Mouse (Mus musculus): Measurements from ENCODE around the gene Foxo6.

Foxo6 gene

DNA sequence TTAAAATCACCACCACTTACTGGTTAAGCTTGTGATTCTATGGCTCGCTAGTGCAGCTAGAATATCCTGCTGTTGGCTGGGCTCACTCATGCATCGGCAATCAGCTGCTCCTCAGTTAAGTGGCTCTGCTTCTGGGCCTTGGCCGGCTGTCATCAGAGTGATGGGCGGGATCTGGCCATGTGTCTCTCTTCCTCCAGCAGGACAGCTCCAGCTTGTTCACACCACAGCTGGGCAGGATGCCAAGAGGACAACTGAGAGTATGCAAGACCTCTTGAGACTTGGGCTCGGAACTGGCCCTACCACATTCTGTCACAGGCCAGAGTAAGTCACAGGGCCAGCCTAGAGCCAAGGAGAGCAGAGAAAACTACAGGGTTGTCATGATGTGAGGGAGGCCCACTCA, 39.7 kb downstream of the Foxo6 start:
- peak; percentile 96 for DNase-seq (ENCODE audit: low read depth, low spot score)

DNA sequence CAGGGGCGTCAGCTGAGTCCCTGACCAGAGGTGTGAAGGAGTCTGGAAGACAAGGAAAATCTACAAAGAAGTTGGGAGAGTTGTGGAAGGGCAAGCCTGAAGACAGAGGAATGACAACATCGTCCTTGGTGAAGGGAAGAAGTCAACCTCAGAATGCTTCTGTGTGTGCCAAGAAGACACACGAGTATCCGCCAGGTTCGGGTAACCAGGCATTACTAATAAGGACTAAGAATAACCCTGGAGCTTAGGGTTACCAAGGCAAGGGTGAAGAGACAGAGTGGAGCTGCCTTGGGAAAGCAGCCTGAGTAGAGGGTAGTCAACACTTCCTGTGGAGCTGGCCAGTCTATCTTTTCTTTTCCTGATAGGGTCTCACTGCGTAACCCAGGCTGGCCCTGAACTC, 41.1 kb downstream of the Foxo6 start:
- DNase-seq (ENCODE audit: low read depth, low spot score), result peak; percentile 86

DNA sequence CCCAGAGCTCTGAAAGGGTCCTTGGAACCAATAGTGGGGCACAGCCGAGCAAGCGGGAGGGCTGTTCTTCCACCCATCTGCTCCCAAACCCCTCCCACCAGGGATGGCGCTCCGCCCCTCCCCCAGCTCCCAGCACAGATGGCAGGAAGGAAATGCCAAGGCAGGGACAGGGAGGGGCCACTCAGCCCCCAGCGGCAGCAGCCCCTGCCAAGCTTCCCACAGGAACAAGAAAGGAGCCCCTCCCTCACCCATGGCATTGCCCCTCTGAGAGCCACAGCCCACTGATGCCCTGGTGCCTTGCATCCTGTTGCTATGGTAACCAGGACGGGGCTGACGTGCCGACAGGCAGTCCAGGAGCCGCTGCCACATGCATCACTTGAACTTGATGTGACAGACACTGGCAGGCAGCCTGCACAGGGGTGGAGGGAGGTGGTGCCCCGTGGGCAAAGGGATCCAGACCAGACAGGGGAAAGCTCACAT, 44.3 kb downstream of the Foxo6 start:
- DNase-seq (ENCODE audit: low read depth, low spot score), result no peak

DNA sequence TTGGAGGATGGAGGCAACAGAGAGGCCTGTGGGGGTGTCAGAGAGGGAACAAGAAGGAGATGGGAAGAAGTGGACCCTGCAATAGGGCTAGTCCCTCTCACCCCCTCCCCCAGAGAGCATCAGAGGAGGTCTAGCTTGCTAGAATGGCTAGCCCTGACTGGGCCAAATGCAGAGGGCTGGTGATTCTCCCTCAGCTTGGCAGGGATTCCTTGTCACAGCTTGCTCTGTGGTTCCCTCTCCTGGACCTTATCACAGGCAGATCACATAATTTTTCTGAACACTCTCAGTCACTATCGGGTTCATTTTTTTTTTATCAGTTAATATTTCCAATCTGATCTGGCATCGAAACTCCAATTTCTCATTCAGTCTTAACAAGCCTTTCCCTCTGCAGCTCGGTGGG, 46.0 kb downstream of the Foxo6 start:
- DNase-seq (ENCODE audit: low read depth, low spot score), result no peak

DNA sequence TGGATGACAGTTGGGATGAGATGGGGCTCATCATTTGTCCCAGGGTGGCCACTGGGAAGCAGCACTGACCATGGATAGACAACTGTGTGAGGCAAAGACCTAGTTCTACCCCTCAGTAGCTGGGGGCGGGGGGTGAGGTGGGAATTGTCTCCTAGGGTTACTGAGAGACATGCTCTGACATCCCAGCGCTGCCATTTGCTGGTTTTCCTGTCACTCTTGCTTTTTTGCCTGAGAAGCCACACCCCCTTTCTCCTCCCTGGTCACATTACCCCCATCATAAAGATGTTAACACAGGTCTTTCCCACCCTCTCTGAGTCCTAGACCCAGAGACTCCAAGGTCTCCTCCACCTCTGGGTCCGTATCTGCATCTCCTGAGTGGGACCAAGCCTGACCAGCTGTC, 47.7 kb downstream of the Foxo6 start:
- DNase-seq (ENCODE audit: low read depth, low spot score), result no peak

DNA sequence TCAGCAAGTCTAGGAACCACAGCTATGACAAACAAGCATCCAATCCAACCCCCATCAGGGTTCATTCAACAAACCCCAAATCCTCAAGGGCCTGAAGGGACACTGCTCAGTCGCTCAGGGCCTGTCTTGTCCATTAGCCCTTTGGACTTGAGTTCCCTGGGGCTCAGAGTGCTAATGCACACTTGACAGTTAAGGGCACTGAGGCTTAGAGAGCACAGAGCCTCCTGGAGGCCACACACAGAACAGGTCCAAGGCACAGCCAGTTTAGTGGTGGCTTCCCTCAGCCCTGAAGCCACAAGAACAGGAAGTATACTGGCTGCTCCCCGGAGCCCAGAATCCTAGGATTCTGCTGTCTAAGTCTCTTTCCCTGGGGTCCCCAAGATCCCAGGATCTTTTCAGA, 53.9 kb downstream of the Foxo6 start:
- no peak for DNase-seq (ENCODE audit: low read depth, low spot score)

DNA sequence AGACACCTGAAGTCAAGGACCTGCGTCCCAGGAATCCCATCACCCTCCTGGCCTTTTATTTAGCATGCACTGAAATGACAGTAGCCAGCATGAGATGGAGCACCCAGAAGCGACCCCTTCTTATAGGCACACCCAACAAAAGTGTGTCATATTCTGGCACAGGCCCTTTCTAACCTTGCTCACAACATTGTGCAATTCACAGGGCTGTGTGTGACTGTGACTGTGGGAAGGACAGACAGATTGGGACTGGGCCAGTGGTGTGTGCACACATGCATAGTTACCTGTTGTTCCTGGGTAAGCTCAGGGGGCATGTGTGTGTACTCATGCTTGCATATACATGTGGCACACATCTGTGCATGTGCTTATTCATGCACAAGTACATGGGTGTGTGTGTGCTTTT, 54.6 kb downstream of the Foxo6 start:
- no peak for DNase-seq (ENCODE audit: low read depth, low spot score)

DNA sequence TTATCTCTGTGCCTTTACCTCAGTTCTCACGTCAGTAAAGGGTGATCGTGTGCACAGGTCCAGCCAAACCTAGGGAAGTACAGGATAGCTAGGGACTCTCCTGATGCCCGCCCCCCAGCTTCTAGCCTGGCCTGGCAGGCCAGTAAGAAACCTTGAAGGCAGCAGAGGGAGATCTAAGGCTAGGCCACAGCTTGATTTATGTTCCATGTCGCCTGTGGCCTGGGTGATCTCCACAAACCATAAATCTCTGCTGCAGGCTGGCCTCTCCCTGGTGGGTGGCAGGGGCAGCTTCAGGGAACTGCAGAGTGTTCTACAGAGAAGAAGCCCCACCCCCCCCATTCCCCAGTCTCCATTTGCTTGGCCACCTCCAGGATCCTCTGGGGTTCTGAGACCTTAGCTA, 55.2 kb downstream of the Foxo6 start:
- DNase-seq (ENCODE audit: low read depth, low spot score), result no peak

DNA sequence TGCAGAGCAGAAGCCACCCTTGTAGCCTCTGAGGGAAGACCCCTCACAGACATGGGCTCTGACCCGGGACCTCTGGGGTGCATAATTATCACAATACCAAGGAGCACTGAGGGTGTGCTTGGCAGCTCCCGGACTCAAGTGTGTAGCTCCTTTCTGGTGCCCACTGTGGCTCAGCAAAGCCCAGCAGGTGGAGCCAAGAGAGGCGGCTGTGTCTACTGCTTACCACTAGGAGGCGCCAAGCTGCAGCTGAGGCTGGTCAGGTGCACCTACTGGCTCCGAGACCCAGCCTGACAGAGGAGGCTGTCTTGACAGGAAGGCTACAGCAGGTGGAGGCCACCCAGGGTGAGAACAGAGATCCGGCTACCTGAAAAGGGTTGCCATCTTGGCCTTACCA, 56.9 kb downstream of the Foxo6 start:
- peak; percentile 83 for DNase-seq (ENCODE audit: low read depth, low spot score)

DNA sequence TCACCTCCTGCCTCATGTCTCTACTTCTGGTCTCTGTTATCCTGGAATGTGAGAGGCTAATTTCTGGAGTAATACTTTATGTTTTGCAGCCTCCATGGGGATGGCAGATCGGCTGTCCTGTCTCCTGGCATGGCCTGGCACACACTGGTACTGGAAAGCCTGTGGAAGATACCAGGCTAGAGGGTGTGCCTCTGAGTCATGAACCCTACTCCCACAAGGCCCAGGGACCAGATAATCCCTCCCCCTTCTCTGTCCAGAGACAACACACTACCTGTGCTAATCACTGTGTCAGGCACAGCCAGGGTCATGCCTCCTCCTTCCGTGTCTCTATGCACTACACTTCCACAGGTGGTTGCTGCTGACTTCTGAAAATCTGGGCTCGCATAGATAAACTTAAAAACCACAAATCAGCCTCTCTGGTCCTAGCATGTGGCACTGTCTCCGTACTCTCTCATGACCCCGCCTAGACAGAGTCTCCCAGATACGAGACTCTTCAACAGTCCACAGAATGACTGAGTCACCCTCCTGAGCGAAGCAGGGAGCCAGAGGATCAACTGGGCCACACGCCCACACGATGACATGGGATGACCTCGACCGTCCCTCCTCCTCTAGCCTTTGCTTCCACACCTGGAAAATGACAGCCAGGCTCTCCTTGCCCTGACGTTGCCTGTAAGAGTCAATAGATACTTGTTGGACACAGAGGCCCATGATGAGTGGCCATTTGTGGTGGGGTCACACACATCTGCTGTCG, 57.5 kb downstream of the Foxo6 start:
- DNase-seq (ENCODE audit: low read depth, low spot score), result no peak

DNA sequence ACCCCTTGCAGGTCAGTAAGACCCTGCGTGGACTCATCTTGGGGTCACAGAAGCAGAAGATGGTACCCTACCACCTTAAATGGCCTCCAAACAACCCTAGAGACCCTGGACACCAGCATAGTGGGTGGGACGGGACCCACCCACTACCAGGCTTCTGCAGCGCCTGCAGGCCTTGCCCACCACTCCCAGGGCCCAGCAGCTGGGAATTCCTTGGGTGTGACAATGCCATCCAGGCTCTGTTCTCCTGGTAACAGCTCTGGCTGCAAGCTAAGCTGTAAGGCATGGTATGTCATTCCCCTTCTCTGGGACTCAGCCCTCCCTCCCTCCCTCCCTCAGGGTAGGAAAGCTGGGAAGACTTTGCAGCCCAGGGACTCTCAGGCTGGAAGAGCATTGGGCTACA, 58.5 kb downstream of the Foxo6 start:
- DNase-seq (ENCODE audit: low read depth, low spot score), result no peak

DNA sequence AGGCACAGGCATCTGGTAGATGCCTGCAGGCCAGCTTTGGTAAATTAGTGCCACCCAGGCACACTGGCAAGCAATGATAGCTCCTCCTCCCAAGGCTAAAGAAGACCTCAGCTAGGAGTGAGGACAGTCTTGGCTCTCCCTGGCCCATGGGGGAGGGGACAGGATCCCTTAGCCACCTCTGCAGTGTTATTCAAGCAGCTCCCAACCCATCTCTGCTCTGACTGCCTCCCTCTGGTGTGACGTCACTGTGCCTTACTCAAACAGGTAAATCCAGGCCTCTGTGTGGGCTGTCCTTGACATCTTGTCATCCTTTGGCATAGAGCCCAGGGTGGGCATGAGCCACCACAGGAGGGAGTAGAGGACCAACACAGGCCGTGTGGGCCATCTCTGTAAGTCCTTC, 59.9 kb downstream of the Foxo6 start:
- no peak for DNase-seq (ENCODE audit: low read depth, low spot score)

DNA sequence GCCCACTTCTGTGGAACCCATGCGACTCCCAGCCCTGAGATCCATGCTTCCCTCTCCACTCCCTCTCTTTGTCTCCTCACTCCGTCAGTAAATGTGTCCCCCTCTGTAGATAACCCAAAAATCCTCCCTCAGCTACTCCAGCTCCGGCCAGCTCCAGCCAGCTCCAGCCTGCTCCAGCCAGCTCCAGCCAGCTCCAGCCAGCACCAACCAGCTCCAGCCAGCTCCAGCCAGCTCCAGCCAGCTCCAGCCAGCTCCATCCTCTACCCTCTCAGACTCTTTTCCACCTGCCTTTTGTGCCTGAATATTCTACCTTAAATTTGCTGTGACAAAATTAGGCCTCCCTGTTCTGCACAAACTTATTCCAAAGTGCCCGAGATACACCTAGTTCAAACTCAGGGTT, 60.5 kb downstream of the Foxo6 start:
- DNase-seq (ENCODE audit: low read depth, low spot score), result no peak

DNA sequence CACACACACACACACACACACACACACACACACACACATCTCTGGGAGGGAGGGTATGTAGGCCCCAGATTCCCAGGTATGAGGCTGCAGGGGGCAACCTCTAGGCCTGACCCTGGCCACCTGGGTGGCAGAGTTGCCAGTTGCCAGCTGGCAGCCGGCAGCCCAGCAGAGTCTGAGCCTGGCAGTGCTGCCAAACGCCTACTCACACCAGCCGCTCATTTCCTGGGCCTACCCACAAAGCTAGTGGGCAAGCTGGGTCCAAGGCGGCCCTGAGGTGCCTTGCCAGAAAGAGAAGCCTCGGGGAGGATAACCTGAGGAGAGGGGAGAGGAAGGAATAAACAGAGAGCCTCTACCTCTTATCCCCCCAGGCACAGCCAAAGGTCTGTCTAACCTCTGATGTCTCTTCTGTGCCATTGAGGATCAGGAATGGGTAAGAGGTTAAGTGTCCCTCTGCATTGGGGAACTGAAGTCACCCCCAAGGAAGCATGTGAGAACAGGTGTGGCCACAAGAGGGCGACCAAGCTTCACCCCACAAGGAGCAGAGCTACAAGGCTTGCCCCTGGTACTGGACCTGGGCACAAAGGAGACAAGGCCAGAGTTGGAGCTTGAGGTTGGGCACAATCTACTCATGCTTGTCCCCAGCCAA, 61.9 kb downstream of the Foxo6 start:
- DNase-seq (ENCODE audit: low read depth, low spot score), result peak; percentile 80

DNA sequence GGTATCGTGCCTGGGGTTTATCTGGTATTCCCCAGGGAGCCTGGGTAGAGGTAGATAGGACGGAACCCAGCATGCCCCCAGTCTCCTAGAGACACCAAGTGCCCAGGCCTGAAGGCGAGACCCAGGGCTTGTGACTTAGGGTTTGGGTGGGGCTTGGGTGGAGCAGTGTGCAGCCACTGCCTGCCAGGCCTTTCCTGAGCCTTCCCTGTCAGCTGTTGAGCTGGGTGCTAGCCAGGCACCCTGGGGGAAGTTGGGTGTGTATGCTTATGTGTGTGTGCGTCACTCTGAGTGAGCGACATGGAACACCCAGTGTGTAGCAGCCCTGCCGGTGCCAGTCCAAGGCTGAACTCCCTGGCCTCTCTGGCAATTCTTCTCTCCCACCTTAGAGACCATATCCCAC, 63.3 kb downstream of the Foxo6 start:
- peak; percentile 89 for DNase-seq (ENCODE audit: low read depth, low spot score)

DNA sequence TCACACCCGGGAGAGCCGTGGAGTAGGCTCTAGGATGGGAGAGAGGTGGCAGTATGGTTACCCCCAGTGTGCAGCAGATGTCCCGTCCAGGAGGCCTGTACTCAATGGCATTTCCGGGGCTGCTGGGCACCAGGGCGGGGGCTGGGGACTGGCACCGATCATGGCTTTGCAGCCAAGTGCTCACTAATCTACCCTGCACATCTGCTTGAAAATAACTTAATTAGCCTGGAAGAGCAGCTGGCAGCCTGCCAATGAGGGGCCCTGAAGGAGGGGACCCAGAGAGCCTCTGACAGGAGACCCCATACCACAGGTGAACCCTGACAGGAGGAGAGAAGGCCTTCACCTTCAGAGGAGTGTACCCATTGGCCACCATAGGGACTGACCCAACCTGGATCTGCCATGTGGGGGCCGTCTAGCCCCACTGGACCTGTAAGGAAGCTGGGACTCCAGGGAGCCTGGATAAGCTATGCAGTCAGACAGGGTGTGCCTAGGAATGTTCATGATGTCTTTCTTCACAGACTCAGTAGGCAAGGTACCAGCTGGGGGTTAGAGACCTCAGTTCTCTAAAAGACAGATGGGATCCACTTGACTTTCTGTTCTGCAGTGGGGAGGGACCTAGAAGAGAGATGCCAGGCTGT, 63.9 kb downstream of the Foxo6 start:
- DNase-seq (ENCODE audit: low read depth, low spot score), result no peak

DNA sequence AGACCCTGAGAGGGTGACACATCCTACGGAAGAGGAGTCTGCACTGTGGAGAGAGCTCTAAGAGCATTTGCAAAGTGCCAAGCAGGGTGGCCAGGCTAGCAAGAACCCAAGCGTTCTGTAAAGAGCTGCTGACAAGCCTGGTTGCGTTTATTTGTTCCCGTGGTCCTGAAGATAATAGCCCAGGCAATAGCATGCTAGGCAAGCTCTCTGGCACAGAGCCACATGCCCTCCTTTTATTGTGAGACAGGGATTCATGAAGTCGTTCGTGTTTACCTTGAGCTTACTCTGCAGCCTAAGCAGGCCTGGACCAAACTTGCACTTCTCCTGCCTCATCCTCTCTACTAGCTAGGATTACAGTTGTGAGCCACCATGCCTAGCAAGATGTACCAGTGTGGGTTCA, 65.4 kb downstream of the Foxo6 start:
- no peak for DNase-seq (ENCODE audit: low read depth, low spot score)

DNA sequence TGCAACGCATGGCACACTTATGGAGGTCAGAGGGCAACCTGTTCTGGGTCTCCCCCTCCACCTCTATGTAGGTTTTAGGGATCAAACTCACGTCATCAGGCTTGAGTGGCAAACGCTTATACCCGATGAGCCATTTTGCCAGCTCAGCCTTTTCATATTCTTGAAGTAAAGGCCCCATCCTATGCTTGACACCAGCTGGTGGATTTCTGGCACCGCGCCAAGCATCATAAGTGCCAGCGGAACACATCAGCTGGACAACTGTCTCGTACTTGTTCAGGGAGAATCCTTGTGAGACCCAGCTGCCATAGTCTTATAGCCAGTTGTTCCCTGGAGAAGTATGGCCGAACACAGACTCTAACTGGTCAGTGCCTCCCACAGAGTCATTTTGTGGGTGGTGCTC, 68.3 kb downstream of the Foxo6 start:
- no peak for DNase-seq (ENCODE audit: low read depth, low spot score)

Data from skeletal muscle tissue, adult 2 months (tissue).